Mouse (Mus musculus) layer of hippocampus, postnatal 10 days (tissue): ENCODE data around the gene Mcpt2. TPM values are rescaled to one million over a fixed set of nuclear protein-coding genes. Genes with fewer than 3 reads are reported as not detected.
"Not testable (repeated sequence)": the region's sequence is repeated elsewhere in the genome, so short reads cannot be mapped to it uniquely, and the experiment has no call there.

Experiments used
- DNase-seq, 2 experiments: peaks; one replicate each; pipeline ENCODE4 v3.0.0; 2021; ENCODE audit warnings: low spot score in 2 of 2
- long read RNA-seq: library from polyadenylated mRNA; stranded (forward); transcript quantifications from one replicate; pipeline ENCODE4 v2.0.0, GENCODE M21; 2023
- microRNA-seq, 2 experiments: library from miRNA; unstranded; fragments of <30 nt; microRNA quantifications; one replicate each; pipeline ENCODE4 v1.2.0; 2021
- total RNA-seq, 2 experiments: library from RNA; stranded (reverse); gene quantifications; 2 replicates each; pipeline ENCODE4 v1.2.3; 2021

Gene Mcpt2
- not detected for total RNA-seq
- long read RNA-seq: 0 reads

- not testable (repeated sequence) for DNase-seq
These were observed at the start of gene Mcpt2 for GRCm38 (mm10) chr14:56041792-56042191. Gene Mcpt2 (plus strand): TSS chr14:56042041.

- DNase-seq: no peak
These were observed 28.7 kb upstream of the Mcpt2 start for GRCm38 (mm10) chr14:56013147-56013546.

- no peak for DNase-seq
These were observed 27.9 kb upstream of the Mcpt2 start for GRCm38 (mm10) chr14:56013924-56014323.

- DNase-seq: not testable (repeated sequence)
These were observed 24.2 kb upstream of the Mcpt2 start, which contains the start of gene Mcpt1 for GRCm38 (mm10) chr14:56017671-56018070. Gene Mcpt1 (plus strand): TSS chr14:56017971.

- no peak for DNase-seq
These were observed 22.4 kb upstream of the Mcpt2 start for GRCm38 (mm10) chr14:56019446-56019845.

- not testable (repeated sequence) for DNase-seq
These were observed 20.5 kb upstream of the Mcpt2 start for GRCm38 (mm10) chr14:56021305-56021704.

GRCm38 (mm10) chr14:56030395-56030794 is 11.4 kb upstream of the Mcpt2 start, which contains the start of gene Mcpt9:
Gene Mcpt9 (minus strand): TSS chr14:56030495.
- DNase-seq: not testable (repeated sequence)

- no peak for DNase-seq
These were observed 7.4 kb upstream of the Mcpt2 start for GRCm38 (mm10) chr14:56034433-56034832.

- DNase-seq: no peak
These were observed 13.6 kb downstream of the Mcpt2 start for GRCm38 (mm10) chr14:56055408-56055807.

GRCm38 (mm10) chr14:56057722-56058121 is 15.9 kb downstream of the Mcpt2 start:
- DNase-seq: no peak

GRCm38 (mm10) chr14:56062213-56062612 is 20.4 kb downstream of the Mcpt2 start, which contains the start of gene Mcpt4:
Gene Mcpt4 (minus strand): TSS chr14:56062313.
- DNase-seq: not testable (repeated sequence)

- DNase-seq: no peak
These were observed 40.2 kb downstream of the Mcpt2 start for GRCm38 (mm10) chr14:56082016-56082415.

- no peak for DNase-seq
These were observed 43.3 kb downstream of the Mcpt2 start, which contains the start of gene Mcpt8 for GRCm38 (mm10) chr14:56085167-56085566. Gene Mcpt8 (minus strand): TSS chr14:56085273.

GRCm38 (mm10) chr14:56086711-56087110 is 44.9 kb downstream of the Mcpt2 start:
- DNase-seq: no peak

GRCm38 (mm10) chr14:56093353-56093752 is 51.5 kb downstream of the Mcpt2 start:
- DNase-seq: no peak

Small RNA genes within 50 kb of the gene (microRNA-seq; reads per million reads assigned to microRNA genes)
- gene Mir6949: 0 reads per million in 2 experiments

Other genes with a start within 250 kb of the Mcpt2 start
- gene Nfatc4, start 218.9 kb upstream of the Mcpt2 start, total RNA-seq: 1 to 10 TPM; 3.9 to 5.8 TPM
- 10 to 100 TPM; 17.0 to 17.3 TPM for gene Nynrin, start 188.0 kb upstream of the Mcpt2 start, total RNA-seq
- gene Cbln3, start 157.6 kb upstream of the Mcpt2 start, total RNA-seq: 1 to 10 TPM in 1 of 2 experiments, under 1 TPM in 1; 0.62 to 1.0 TPM
- gene Khnyn, start 157.1 kb upstream of the Mcpt2 start, total RNA-seq: 10 to 100 TPM; 11.8 to 13.4 TPM
- gene Sdr39u1, start 141.7 kb upstream of the Mcpt2 start, total RNA-seq: 10 to 100 TPM; 80.5 to 87.8 TPM
- gene Cma1, start 97.4 kb upstream of the Mcpt2 start, total RNA-seq: under 1 TPM in 1 of 2 experiments, not detected in 1; 0.34 TPM
- not detected for gene Cma2, start 91.1 kb upstream of the Mcpt2 start, total RNA-seq
- not detected for gene Mcpt1, start 24.1 kb upstream of the Mcpt2 start, total RNA-seq
- not detected for gene Mcpt9, start 11.5 kb upstream of the Mcpt2 start, total RNA-seq
- not detected for gene Mcpt4, start 20.3 kb downstream of the Mcpt2 start, total RNA-seq
- gene Mcpt8, start 43.2 kb downstream of the Mcpt2 start, total RNA-seq: not detected
- gene Ctsg, start 60.5 kb downstream of the Mcpt2 start, total RNA-seq: not detected
- gene Gzme, start 78.6 kb downstream of the Mcpt2 start, total RNA-seq: not detected
- not detected for gene Gzmd, start 90.6 kb downstream of the Mcpt2 start, total RNA-seq
- not detected for gene Gzmg, start 117.5 kb downstream of the Mcpt2 start, total RNA-seq
- not detected for gene Gzmn, start 132.6 kb downstream of the Mcpt2 start, total RNA-seq
- not detected for gene Gzmf, start 169.4 kb downstream of the Mcpt2 start, total RNA-seq
- gene Gzmc, start 192.6 kb downstream of the Mcpt2 start, total RNA-seq: not detected
- gene Gzmb, start 220.2 kb downstream of the Mcpt2 start, total RNA-seq: not detected